Mouse (Mus musculus) ES-E14 (cell line): ENCODE data around the gene Gm10283. TPM values are rescaled to one million over a fixed set of nuclear protein-coding genes. Genes with fewer than 3 reads are reported as not detected.

ENCODE experiments used
- DNase-seq: peaks from one replicate; pipeline ENCODE4 v3.0.0-alpha.2; 2013; ENCODE audit warnings: low read depth, low spot score
- H3K27ac ChIP-seq: 2 replicates; pipeline ENCODE4 v1.5.1; 2012; ENCODE audit warnings: low read depth, mild to moderate bottlenecking, low read length, moderate library complexity, mixed read lengths; ENCODE audit not compliant: poor library complexity, insufficient read depth, severe bottlenecking
- H3K36me3 ChIP-seq: 2 replicates; pipeline ENCODE4 v1.6.1; 2012; ENCODE audit warnings: mild to moderate bottlenecking, low read length, moderate library complexity, mixed read lengths; ENCODE audit not compliant: control insufficient read depth, poor library complexity, insufficient read depth, severe bottlenecking
- H3K4me1 ChIP-seq, 2 experiments: fragments of 150-350 bp in 1 of 2; sonication (generic) in 1 of 2; 2 replicates each; pipeline ENCODE4 v1.6.1; 2012; ENCODE audit warnings: low read length in 2 of 2, mild to moderate bottlenecking in 1 of 2, mixed read lengths in 1 of 2; ENCODE audit not compliant: control insufficient read depth in 2 of 2, insufficient read depth in 2 of 2, poor library complexity in 1 of 2
- H3K4me3 ChIP-seq, 2 experiments: fragments of 150-350 bp in 1 of 2; sonication (generic) in 1 of 2; 2 replicates each; pipeline ENCODE4 v1.5.1; 2012; ENCODE audit warnings: low read length in 2 of 2, low read depth in 1 of 2, mild to moderate bottlenecking in 1 of 2, mixed read lengths in 1 of 2; ENCODE audit not compliant: insufficient read depth in 1 of 2, poor library complexity in 1 of 2, severe bottlenecking in 1 of 2
- H3K9ac ChIP-seq: 2 replicates; pipeline ENCODE4 v1.6.1; 2012; ENCODE audit warnings: low read depth, mild to moderate bottlenecking, low read length, mixed read lengths; ENCODE audit not compliant: poor library complexity, insufficient read depth, severe bottlenecking
- H3K9me3 ChIP-seq: fragments of 150-350 bp; sonication (generic); 2 replicates; pipeline ENCODE4 v1.6.1; 2012; ENCODE audit warnings: low read depth, mild to moderate bottlenecking, low read length; ENCODE audit not compliant: control insufficient read depth, insufficient read depth
- CHD2 ChIP-seq: IDR thresholded peaks from 2 replicates; pipeline ENCODE4 v1.6.1; 2014; ENCODE audit warnings: mild to moderate bottlenecking, low read depth, low read length, inconsistent platforms
- HCFC1 ChIP-seq: IDR thresholded peaks from 2 replicates; pipeline ENCODE4 v1.6.1; 2012; ENCODE audit warnings: low read length, inconsistent platforms, borderline replicate concordance; ENCODE audit not compliant: insufficient read depth
- MAFK ChIP-seq: IDR thresholded peaks from 2 replicates; pipeline ENCODE4 v1.6.1; 2014; ENCODE audit warnings: mild to moderate bottlenecking, low read depth, low read length, inconsistent platforms; ENCODE audit not compliant: insufficient read depth
- ZC3H11A ChIP-seq: IDR thresholded peaks from 2 replicates; pipeline ENCODE4 v1.6.1; 2012; ENCODE audit warnings: low read depth, mild to moderate bottlenecking, inconsistent platforms, low read length, borderline replicate concordance
- ZNF384 ChIP-seq: IDR thresholded peaks from 2 replicates; pipeline ENCODE4 v1.6.1; 2012; ENCODE audit warnings: low read depth, low read length, inconsistent platforms
- in situ Hi-C, 2 experiments: fragments of 600-800 bp; cut with MboI; formaldehyde crosslinking; loops; one replicate each; pipeline ENCODE4 v1.15.1; 2025; ENCODE audit warnings: low sequenced_read_pairs in 2 of 2, inconsistent platforms in 1 of 2; ENCODE audit not compliant: unreplicated experiment in 2 of 2
- total RNA-seq: library from RNA; depleted of rRNA; stranded (reverse); fragments of 300-350 nt; gene quantifications from 2 replicates; pipeline ENCODE4 v1.2.3, GENCODE M21; 2012

Gene Gm10283
- total RNA-seq, 1 experiment, result not detected

DNA sequence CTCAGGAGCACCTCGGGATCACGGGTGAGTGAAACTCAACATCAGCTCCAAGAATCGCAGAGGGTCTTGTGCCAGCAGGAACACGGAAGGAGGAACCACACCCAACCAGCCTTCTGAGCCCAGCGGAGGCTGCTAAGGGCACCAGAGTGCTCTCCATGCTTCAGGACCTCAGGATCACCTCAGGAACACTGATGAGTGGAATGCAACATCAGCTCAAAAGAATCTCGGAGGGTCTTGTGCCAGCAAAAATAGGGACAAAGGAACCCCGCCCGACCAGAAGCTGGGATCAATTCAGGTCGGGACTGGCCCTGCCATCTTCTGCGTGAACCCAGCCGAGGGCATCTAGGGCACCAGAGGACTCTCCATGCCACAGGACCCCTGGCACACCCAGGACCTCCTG is 8.4 kb downstream of the Gm10283 start:
- in situ Hi-C loops, result no loop called here
- no peaks in the 10 kb centered on the region for H3K36me3 ChIP-seq
- TF ChIP-seq MAFK (no peak), ZNF384 (no peak), ZC3H11A (no peak), HCFC1 (no peak)
- no peak for DNase-seq
- H3K4me1 ChIP-seq, result no peaks in the 10 kb centered on the region
- no peak overlapping the region for H3K9ac ChIP-seq
- no peak overlapping the region for H3K4me3 ChIP-seq
- H3K9me3 ChIP-seq, result no peaks in the 10 kb centered on the region
- no peak overlapping the region for H3K27ac ChIP-seq

- in situ Hi-C loops, result no loop called here
- no peak for DNase-seq
- TF ChIP-seq MAFK (no peak), ZNF384 (no peak), CHD2 (no peak), HCFC1 (no peak), ZC3H11A (no peak)
These were observed 10.5 kb downstream of the Gm10283 start for GRCm38 (mm10) chr8:60492471-60492870.

DNA sequence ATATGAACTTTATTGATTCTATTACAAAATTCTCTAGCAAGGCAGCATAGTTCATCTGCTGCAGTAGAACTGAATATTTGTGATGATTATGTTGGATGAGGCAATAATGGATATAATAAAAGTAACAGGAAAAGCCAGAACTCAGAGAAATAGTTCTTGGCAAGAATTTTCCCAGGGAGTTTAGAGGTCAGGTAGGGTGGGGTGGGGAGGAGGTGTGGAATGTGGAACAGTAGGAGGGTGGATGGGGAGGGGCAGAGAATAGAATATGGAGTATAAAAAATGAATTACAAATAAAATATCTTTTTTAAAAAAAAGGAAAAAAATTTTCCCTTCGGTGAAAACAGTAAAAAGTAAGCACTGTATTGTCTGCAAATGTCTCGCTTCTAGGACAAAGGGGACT is 11.1 kb downstream of the Gm10283 start:
- Histone ChIP-seq H3K27ac (no peak overlapping the region), H3K4me3 (no peak overlapping the region), H3K9ac (no peak overlapping the region), H3K4me1 (no peaks in the 10 kb centered on the region), H3K9me3 (no peaks in the 10 kb centered on the region), H3K36me3 (no peaks in the 10 kb centered on the region)
- in situ Hi-C loops, result no loop called here
- DNase-seq, result no peak
- TF ChIP-seq ZC3H11A (no peak), MAFK (no peak), HCFC1 (no peak), ZNF384 (no peak), CHD2 (no peak)

More at GRCm38 (mm10) chr8:60492471-60492870, 10.5 kb downstream of the Gm10283 start:
- H3K9me3 ChIP-seq, result no peaks in the 10 kb centered on the region
- H3K9ac ChIP-seq, result no peak overlapping the region
- H3K27ac ChIP-seq, result no peak overlapping the region
- no peaks in the 10 kb centered on the region for H3K4me1 ChIP-seq
- no peaks in the 10 kb centered on the region for H3K36me3 ChIP-seq
- no peak overlapping the region for H3K4me3 ChIP-seq

GRCm38 (mm10) chr8:60490147-60490546 is 12.9 kb downstream of the Gm10283 start:
- Histone ChIP-seq H3K4me3 (no peak overlapping the region), H3K36me3 (no peaks in the 10 kb centered on the region)
- in situ Hi-C loops, result no loop called here

GRCm38 (mm10) chr8:60466686-60467335 is 36.2 kb downstream of the Gm10283 start:
- no peaks in the 10 kb centered on the region for H3K36me3 ChIP-seq
- peak; percentile 42 for DNase-seq
- H3K27ac ChIP-seq, result no peak overlapping the region
- TF ChIP-seq ZC3H11A, result peak; percentile 75; the same call in 1 of the 2 replicates
- no peak for TF ChIP-seq HCFC1
- TF ChIP-seq CHD2, result no peak
- no peak overlapping the region for H3K9ac ChIP-seq
- H3K9me3 ChIP-seq, result no peaks in the 10 kb centered on the region
- no peaks in the 10 kb centered on the region for H3K4me1 ChIP-seq
- no peak overlapping the region for H3K4me3 ChIP-seq
- in situ Hi-C loops, result loop anchor here in 1 of 2 experiments (10.0 kb wide), 1 partner anchor 162 kb away; no protein-coding TSS in a partner anchor

More at GRCm38 (mm10) chr8:60490147-60490546, 12.9 kb downstream of the Gm10283 start:
- H3K9ac ChIP-seq, result no peak overlapping the region
- H3K4me1 ChIP-seq, result no peaks in the 10 kb centered on the region
- no peaks in the 10 kb centered on the region for H3K9me3 ChIP-seq
- H3K27ac ChIP-seq, result no peak overlapping the region
- no peak for TF ChIP-seq HCFC1
- no peak for TF ChIP-seq CHD2
- no peak for TF ChIP-seq MAFK
- no peak for DNase-seq
